Mouse (Mus musculus): ENCODE results near the gene Gabrg2.

DNA sequence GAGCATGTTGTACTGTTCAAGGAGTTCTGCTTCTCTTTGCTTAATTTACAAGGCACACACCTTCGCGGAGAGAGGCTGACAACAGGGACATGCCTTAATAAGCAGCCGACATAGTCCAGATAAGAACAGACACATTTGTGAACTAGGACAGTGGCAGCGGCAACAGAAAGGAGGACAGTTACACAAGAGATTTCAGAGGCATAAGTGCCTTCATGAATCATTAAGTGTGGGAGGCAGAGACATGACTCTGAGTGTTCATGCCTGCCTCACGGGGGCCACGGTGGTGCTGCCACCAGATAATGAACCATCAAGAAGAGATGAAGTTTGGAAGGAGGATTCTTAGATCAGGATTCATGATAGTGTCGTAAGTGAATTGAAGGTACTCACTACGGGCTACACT, 38.0 kb downstream of the Gabrg2 start:
- no peak for TF ChIP-seq CTCF (IDR thresholded peaks at IDR 0.05; ENCODE audit: low read depth)
- TF ChIP-seq EP300 (IDR thresholded peaks at IDR 0.05; ENCODE audit: low read depth), result no peak

Measured in liver, embryonic 14.5 days (tissue).